Mouse (Mus musculus) thymus, adult 2 months (tissue): Measurements from ENCODE around the gene Lrig2. TPM values are rescaled to one million over a fixed set of nuclear protein-coding genes. Genes with fewer than 3 reads are reported as not detected.

ENCODE experiments used
- DNase-seq: peaks from one replicate; pipeline ENCODE4 v3.0.0; 2021
- H3K27ac ChIP-seq: fragments of 200-500 bp; 2 replicates; pipeline ENCODE4 v1.5.1; 2012; ENCODE audit warnings: low read length, control low read depth; ENCODE audit not compliant: control insufficient read depth, insufficient read depth
- H3K27me3 ChIP-seq: fragments of 200-500 bp; 2 replicates; pipeline ENCODE4 v1.6.1; 2012; ENCODE audit warnings: mild to moderate bottlenecking, low read length, moderate library complexity, mixed read lengths; ENCODE audit not compliant: control insufficient read depth, insufficient read depth
- H3K36me3 ChIP-seq: fragments of 200-500 bp; 2 replicates; pipeline ENCODE4 v1.6.1; 2012; ENCODE audit warnings: mild to moderate bottlenecking, low read length, moderate library complexity; ENCODE audit not compliant: control insufficient read depth, insufficient read depth
- H3K4me1 ChIP-seq: fragments of 200-500 bp; replicated peaks from 2 replicates; pipeline ENCODE4 v1.6.1; 2012; ENCODE audit warnings: low read length; ENCODE audit not compliant: control insufficient read depth, insufficient read depth
- H3K4me3 ChIP-seq: fragments of 200-500 bp; 2 replicates; pipeline ENCODE4 v1.5.1; 2012; ENCODE audit warnings: mild to moderate bottlenecking, low read length, control low read depth, moderate library complexity; ENCODE audit not compliant: control insufficient read depth, insufficient read depth
- CTCF ChIP-seq: fragments of 200-500 bp; IDR thresholded peaks from 2 replicates; pipeline ENCODE4 v1.5.1; 2012; ENCODE audit warnings: mild to moderate bottlenecking, control low read depth, low read length, moderate library complexity, borderline replicate concordance; ENCODE audit not compliant: control insufficient read depth, poor library complexity, insufficient read depth; ENCODE audit errors: extremely low read depth
- POLR2A ChIP-seq: fragments of 200-500 bp; IDR thresholded peaks from 2 replicates; pipeline ENCODE4 v1.6.1; 2012; ENCODE audit warnings: mild to moderate bottlenecking, low read length, control low read depth, moderate library complexity; ENCODE audit not compliant: control insufficient read depth, poor library complexity, insufficient read depth; ENCODE audit errors: extremely low read depth
- WGBS: fragments of 180-500 bp; shearing (Covaris S2); methylation state at CpG from one replicate; pipeline ENCODE4 v1.1.7; 2018; 5-methylcytosine and 5-hydroxymethylcytosine counted together
- polyA plus RNA-seq: library from polyadenylated mRNA; depleted of rRNA; stranded (reverse); fragments of >200 nt; gene quantifications from 2 replicates; pipeline ENCODE4 v1.2.3, GENCODE M21; 2012

Lrig2 gene
- polyA plus RNA-seq, 1 experiment = 10.7 TPM

DNA sequence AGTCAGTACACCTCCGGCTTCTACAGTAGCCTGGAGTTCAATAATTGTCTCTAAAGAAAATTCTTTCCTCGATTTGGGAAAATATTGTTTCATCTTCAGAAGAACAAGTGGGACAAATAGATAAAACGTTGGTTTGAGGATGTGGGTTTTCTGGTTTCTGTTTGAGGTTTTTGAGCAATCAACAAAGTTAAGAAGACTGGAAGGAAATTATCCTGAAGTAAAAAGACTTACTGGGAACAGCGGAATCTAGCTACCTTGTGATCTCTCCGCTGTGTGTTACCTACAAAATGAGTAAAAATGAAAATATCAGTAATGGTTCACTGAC, 668 bp upstream of the Lrig2 start:
- no peak for DNase-seq
- Histone ChIP-seq H3K4me3 (peak overlapping the region; percentile 62), H3K4me1 (peaks cover 4% of the 10 kb centered on the region), H3K27ac (peak overlapping the region; percentile 89), H3K27me3 (no peaks in the 10 kb centered on the region), H3K36me3 (no peaks in the 10 kb centered on the region)
- TF ChIP-seq CTCF (no peak), POLR2A (no peak)
- WGBS = 2% methylated on average over 5 of the region's 5 CpGs

GRCm38 (mm10) chr3:104510771-104511429, 818 bp downstream of the Lrig2 start:
- no peak for DNase-seq
- Histone ChIP-seq H3K36me3 (no peaks in the 10 kb centered on the region), H3K27ac (peak overlapping the region; percentile 72), H3K27me3 (no peaks in the 10 kb centered on the region), H3K4me3 (peak overlapping the region; percentile 88), H3K4me1 (peaks cover 4% of the 10 kb centered on the region)
- 1% methylated on average over 14 of the region's 14 CpGs for WGBS
- TF ChIP-seq POLR2A (no peak), CTCF (no peak)

- Histone ChIP-seq H3K27ac (no peak overlapping the region), H3K27me3 (no peaks in the 10 kb centered on the region), H3K36me3 (peaks cover 2% of the 10 kb centered on the region; the same call in 1 of the 2 replicates), H3K4me1 (0 out of 2 replicates have a peak, but pooled peaks cover 4% of the 10 kb centered on the region), H3K4me3 (no peak overlapping the region)
- TF ChIP-seq POLR2A = no peak
- TF ChIP-seq CTCF = no peak
- 29% methylated on average over 2 of the region's 2 CpGs for WGBS
- no peak for DNase-seq
Measured at GRCm38 (mm10) chr3:104501648-104502047, 10.1 kb downstream of the Lrig2 start.

- Histone ChIP-seq H3K27ac (no peak overlapping the region), H3K4me1 (0 out of 2 replicates have a peak, but pooled peaks cover 4% of the 10 kb centered on the region), H3K36me3 (peaks cover 8% of the 10 kb centered on the region), H3K27me3 (no peaks in the 10 kb centered on the region), H3K4me3 (no peak overlapping the region)
- TF ChIP-seq POLR2A (no peak), CTCF (no peak)
- DNase-seq = no peak
- 92% methylated on average over 2 of the region's 2 CpGs for WGBS
Measured at GRCm38 (mm10) chr3:104500881-104501280, 10.8 kb downstream of the Lrig2 start.

DNA sequence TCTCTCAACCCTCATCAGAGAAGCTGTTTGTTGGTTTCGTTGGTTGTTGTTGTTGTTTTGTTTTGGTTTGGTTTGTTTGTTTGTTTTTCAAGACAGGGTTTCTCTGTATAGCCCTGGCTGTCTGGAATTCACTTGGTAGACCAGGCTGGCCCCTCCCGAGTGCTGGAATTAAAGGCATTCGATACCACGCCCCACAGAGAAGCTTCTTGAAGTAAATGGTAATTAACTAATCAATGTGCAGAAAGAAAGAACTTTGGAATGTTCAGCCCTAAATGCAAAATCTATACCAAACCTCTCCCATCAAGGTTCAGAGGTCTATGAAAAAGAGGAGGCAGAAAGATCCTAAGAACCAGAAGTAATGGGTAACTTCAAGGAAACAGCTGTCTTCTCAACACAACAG, 15.5 kb downstream of the Lrig2 start:
- no peak for DNase-seq
- TF ChIP-seq POLR2A (no peak), CTCF (no peak)
- H3K4me1 ChIP-seq = no peaks in the 10 kb centered on the region
- peaks cover 28% of the 10 kb centered on the region for H3K36me3 ChIP-seq
- WGBS = 94% methylated on average over 4 of the region's 4 CpGs
- no peak overlapping the region for H3K27ac ChIP-seq
- no peaks in the 10 kb centered on the region for H3K27me3 ChIP-seq
- no peak overlapping the region for H3K4me3 ChIP-seq

- H3K4me3 ChIP-seq = no peak overlapping the region
- H3K27ac ChIP-seq = no peak overlapping the region
- H3K36me3 ChIP-seq = peaks cover 29% of the 10 kb centered on the region
- no peaks in the 10 kb centered on the region for H3K4me1 ChIP-seq
- 19% methylated on average over 1 of the region's 1 CpGs for WGBS
- H3K27me3 ChIP-seq = no peaks in the 10 kb centered on the region
- DNase-seq = no peak
- TF ChIP-seq CTCF (no peak), POLR2A (no peak)
Measured at GRCm38 (mm10) chr3:104480946-104481719, 30.6 kb downstream of the Lrig2 start.
